Mouse (Mus musculus) E14TG2a.4 (cell line): ENCODE results near the gene Olfr895.

Source experiments
- CTCF ChIP-seq: conservative IDR thresholded peaks from 2 replicates; pipeline ENCODE4 v1.5.1; 2014; ENCODE audit warnings: low read length
- NANOG ChIP-seq: IDR thresholded peaks from 2 replicates; pipeline ENCODE4 v1.6.1; 2014; ENCODE audit warnings: borderline replicate concordance, low read length, mixed read lengths

DNA sequence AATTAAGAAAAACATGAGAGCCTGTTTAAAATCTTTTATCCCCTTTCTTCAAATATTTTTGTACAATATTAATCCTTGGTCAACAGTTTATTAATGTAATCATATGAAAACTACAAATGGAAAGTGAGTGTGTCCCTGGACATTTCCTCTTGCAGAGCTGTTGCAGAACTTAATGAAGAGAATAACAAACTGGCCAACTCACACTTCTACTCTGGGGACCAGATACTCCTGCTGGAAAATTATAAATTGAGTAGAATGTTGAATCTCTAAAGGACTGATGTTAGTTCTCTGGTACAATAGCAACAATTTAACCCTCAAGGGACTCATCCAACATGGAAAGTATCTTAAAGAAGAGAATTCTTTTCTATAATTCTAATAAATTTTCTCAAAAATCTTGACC is at the start of gene Olfr895:
- TF ChIP-seq CTCF, result no peak
- TF ChIP-seq NANOG, result no peak
